Mouse (Mus musculus): Measurements from ENCODE around the gene Tlx1. TPM values are rescaled to one million over a fixed set of nuclear protein-coding genes. Genes with fewer than 3 reads are reported as not detected.

The Tlx1 gene
- polyA plus RNA-seq, 1 experiment from 2014 or later = not detected

DNA sequence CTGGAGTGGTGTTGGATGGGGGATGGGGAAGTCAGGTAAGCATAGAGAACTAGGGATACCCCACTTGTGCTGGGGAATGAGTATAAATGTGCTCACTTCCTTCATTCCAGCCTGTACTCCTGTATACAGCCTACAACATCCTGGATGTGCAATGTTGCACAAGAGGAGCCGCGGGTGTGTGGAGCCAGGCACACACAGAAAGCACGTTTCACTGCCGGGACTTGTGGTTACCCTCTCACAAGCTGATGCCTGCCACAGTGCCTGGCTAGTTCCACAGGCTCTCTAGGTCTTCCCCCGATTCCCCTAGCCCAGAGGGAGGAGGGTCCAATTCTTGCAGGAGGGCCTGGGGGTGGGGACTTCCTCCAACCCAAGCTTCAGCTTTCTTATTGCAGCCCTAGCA lies 10.0 kb downstream of the Tlx1 start:
- Histone ChIP-seq H3K4me1 (no peaks in the 10 kb centered on the region), H3K9ac (no peak overlapping the region), H3K4me3 (no peak overlapping the region), H3K36me3 (no peaks in the 10 kb centered on the region), H3K9me3 (replicated peaks) (no peaks in the 10 kb centered on the region), H3K27ac (no peak overlapping the region), H3K27me3 (replicated peaks) (peaks cover 100% of the 10 kb centered on the region), H3K4me2 (peak overlapping the region; percentile 39)
- ATAC-seq = no peak
- 5% methylated on average over 5 of the region's 5 CpGs for WGBS (ENCODE audit: insufficient replicate concordance)

DNA sequence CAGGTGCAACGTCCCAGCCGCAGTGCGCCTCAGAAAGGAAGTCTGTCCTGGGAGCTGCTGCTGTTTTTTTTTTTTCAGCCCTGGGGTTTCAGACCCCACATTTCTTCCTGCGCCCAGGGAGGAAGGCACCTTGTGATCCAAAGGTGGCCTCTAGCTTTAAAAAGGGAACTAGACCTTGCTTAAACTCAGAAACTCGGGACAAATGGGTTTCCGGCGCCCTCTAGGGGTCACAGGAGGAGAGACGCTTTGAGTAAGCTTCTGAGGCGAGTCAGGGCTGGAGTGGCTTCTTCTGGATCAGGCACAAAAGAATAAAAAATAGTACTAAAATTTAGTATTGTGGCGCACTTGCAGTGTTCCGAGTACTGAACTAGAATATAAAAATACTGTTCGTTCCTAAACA lies 10.6 kb downstream of the Tlx1 start:
- H3K4me1 ChIP-seq = no peaks in the 10 kb centered on the region
- no peak overlapping the region for H3K4me3 ChIP-seq
- under 1% methylated on average over 12 of the region's 12 CpGs for WGBS (ENCODE audit: insufficient replicate concordance)
- H3K9ac ChIP-seq = no peak overlapping the region
- H3K9me3 ChIP-seq (replicated peaks) = no peaks in the 10 kb centered on the region
- H3K27me3 ChIP-seq (replicated peaks) = peaks cover 100% of the 10 kb centered on the region
- ATAC-seq = no peak
- H3K36me3 ChIP-seq = no peaks in the 10 kb centered on the region
- no peak overlapping the region for H3K27ac ChIP-seq
- H3K4me2 ChIP-seq = peak overlapping the region; percentile 39

DNA sequence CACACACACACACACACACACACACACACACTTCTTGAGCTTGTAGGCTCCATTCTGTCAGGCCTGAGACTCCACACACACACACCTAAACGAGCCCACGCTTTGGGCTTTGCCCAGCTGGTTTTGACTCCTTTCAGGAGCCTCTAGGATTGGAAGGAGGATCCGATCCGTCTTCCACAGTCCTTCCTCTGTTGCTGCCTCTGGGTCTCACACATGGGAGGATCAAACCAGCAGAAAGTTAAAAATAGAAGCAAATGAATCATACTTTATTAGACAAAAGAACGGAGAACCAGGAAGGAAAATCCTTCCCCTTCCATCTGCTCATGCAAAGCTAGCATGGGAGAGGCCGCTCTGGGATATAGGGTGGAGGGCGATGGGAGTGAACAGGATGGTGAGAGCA lies 11.7 kb downstream of the Tlx1 start:
- no peaks in the 10 kb centered on the region for H3K36me3 ChIP-seq
- no peak for ATAC-seq

DNA sequence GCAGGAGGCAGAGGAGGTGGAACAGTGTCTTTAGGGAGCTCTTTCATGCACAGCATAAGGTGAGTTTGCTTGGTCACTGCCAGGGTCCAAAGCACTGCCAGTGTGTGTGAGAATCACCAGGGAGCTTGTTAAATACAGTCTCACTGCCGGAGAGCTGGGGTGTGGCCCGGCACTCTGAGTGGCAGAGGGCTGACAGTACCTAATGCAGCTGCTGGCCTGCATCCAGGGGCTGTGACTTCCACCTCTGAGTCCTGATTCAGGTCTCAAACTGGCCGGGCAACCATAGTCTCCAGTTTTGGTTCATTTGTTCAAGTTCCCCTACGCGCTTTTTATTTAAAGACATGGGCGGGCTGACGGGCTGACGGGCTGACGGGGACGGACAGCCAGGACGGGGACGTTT lies 12.4 kb downstream of the Tlx1 start:
- no peaks in the 10 kb centered on the region for H3K4me1 ChIP-seq
- no peak overlapping the region for H3K4me2 ChIP-seq
- peaks cover 99% of the 10 kb centered on the region for H3K27me3 ChIP-seq (replicated peaks)
- no peak overlapping the region for H3K9ac ChIP-seq
- H3K27ac ChIP-seq = no peak overlapping the region
- WGBS (ENCODE audit: insufficient replicate concordance) = 6% methylated on average over 12 of the region's 12 CpGs
- no peak overlapping the region for H3K4me3 ChIP-seq
- H3K9me3 ChIP-seq (replicated peaks) = no peaks in the 10 kb centered on the region
- H3K36me3 ChIP-seq = no peaks in the 10 kb centered on the region
- ATAC-seq = no peak

More for the DNA sequence above, 11.7 kb downstream of the Tlx1 start:
- WGBS (ENCODE audit: insufficient replicate concordance) = 37% methylated on average over 7 of the region's 7 CpGs
- Histone ChIP-seq H3K27me3 (replicated peaks) (peaks cover 99% of the 10 kb centered on the region), H3K4me2 (no peak overlapping the region), H3K27ac (no peak overlapping the region), H3K4me1 (no peaks in the 10 kb centered on the region), H3K9me3 (replicated peaks) (no peaks in the 10 kb centered on the region), H3K9ac (no peak overlapping the region), H3K4me3 (no peak overlapping the region)

DNA sequence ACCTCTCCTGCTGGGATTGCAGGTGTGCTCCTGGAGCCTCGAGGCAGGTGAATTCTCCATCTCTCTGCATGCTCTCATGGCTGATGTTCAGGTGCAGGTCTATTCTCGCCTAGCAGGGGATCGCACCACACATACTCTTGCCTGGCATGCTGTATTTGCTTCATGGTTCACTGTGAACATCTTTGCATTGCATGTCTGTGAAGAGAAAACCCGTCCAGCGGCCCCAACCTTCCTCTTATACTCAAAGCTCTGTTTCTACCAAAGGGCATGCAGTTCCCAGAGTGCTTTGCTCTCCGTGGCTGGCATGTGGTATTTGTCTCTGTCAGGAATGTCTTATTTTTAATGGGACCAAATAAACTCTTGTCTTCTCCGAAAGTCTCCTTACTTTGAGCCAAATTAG lies 20.0 kb downstream of the Tlx1 start:
- Histone ChIP-seq H3K4me1 (no peaks in the 10 kb centered on the region), H3K4me3 (no peak overlapping the region), H3K9me3 (replicated peaks) (no peaks in the 10 kb centered on the region), H3K4me2 (no peak overlapping the region), H3K27me3 (replicated peaks) (peaks cover 75% of the 10 kb centered on the region), H3K36me3 (no peaks in the 10 kb centered on the region), H3K27ac (no peak overlapping the region), H3K9ac (no peak overlapping the region)
- ATAC-seq = no peak
- WGBS (ENCODE audit: insufficient replicate concordance) = 59% methylated on average over 7 of the region's 7 CpGs

DNA sequence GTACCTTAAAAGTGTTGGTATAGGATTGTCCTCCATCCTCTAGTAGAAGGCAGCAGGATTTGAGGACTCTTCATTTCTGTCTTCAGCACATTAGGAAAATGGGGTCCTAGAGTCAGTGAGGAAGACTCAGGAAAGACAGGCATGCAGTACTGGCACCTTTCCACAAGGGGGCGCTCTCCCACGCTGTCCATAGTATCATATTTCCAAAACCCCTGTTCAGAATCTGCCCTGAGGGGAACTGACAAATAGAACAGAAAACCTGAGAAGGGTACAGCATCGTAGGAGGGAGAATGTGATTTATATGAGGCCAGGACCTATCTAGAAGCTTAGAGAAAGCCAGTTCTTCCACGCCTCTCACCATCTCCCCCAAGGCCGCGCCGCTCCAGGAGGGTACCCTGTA lies 24.3 kb downstream of the Tlx1 start:
- Histone ChIP-seq H3K27me3 (replicated peaks) (peaks cover 38% of the 10 kb centered on the region), H3K4me3 (no peak overlapping the region), H3K9me3 (replicated peaks) (no peaks in the 10 kb centered on the region), H3K4me2 (no peak overlapping the region), H3K27ac (no peak overlapping the region), H3K4me1 (peaks cover 18% of the 10 kb centered on the region), H3K36me3 (no peaks in the 10 kb centered on the region), H3K9ac (no peak overlapping the region)
- ATAC-seq = no peak
- WGBS (ENCODE audit: insufficient replicate concordance) = 58% methylated on average over 7 of the region's 7 CpGs

DNA sequence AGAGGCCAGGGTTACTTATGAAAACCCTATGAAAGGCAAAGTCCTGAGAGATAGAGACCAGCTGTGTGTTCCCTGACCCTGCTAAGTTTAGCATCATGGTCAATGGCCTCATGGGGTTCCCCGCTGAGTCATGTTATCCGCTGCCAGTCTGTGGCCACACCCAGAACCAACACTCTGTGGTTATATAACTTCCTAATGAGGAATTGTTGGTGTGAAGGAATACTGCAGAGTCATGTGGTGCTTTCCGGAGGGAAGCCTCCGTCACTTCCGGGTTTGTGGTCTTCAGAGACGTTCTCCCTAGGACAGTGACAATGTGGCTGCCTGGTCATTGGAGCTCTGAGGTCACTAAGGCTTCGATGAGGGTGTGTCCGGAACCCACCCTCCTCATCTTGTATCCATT lies 25.8 kb downstream of the Tlx1 start:
- ATAC-seq = peak; percentile 42; the same call in 1 of the 2 replicates
- WGBS (ENCODE audit: insufficient replicate concordance) = 19% methylated on average over 8 of the region's 8 CpGs
- peak overlapping the region; percentile 38 for H3K4me2 ChIP-seq

DNA sequence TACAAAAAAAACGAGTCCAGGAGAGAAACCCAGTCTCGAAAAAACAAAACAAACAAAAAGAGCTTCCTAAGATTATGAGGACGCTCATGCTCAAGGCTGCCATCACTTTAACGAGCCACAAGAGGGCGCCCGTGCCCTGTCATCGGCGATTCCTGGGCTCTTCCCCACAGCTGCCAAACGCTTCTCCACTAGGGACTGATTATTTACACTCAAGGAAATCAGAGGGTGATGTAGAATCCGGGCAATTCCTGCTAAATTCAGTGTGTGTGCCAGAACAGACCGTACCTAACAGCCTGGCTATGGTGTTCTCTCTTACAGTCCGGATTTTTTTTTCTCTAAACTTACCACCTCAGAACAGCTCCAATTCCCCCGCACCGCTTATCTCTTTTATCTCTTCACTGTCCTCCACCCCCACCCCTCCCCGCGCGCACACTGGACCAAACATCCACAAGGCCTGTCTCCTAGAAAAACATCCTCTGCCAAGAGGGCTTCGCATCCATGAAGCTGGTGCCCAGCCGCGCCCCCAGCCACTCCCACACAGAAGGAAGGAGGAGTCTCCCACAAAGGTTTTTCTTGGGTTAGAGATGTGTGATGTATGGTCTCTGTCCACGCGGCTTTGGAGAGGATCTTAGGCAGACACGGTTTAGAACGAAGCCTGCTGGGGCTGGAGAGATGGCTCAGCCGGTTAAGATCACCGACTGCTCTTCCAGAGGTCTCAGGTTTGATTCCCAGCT lies 26.7 kb downstream of the Tlx1 start:
- 17% methylated on average over 26 of the region's 26 CpGs for WGBS (ENCODE audit: insufficient replicate concordance)
- Histone ChIP-seq H3K36me3 (no peaks in the 10 kb centered on the region), H3K4me2 (peak overlapping the region; percentile 38), H3K9ac (no peak overlapping the region), H3K4me3 (no peak overlapping the region), H3K27ac (no peak overlapping the region), H3K9me3 (replicated peaks) (no peaks in the 10 kb centered on the region), H3K27me3 (replicated peaks) (peaks cover 16% of the 10 kb centered on the region), H3K4me1 (peaks cover 18% of the 10 kb centered on the region)
- no peak for ATAC-seq

More for the DNA sequence above, 25.8 kb downstream of the Tlx1 start:
- Histone ChIP-seq H3K4me1 (peaks cover 18% of the 10 kb centered on the region), H3K27me3 (replicated peaks) (peaks cover 25% of the 10 kb centered on the region), H3K36me3 (no peaks in the 10 kb centered on the region), H3K27ac (no peak overlapping the region), H3K4me3 (no peak overlapping the region), H3K9ac (no peak overlapping the region), H3K9me3 (replicated peaks) (no peaks in the 10 kb centered on the region)

DNA sequence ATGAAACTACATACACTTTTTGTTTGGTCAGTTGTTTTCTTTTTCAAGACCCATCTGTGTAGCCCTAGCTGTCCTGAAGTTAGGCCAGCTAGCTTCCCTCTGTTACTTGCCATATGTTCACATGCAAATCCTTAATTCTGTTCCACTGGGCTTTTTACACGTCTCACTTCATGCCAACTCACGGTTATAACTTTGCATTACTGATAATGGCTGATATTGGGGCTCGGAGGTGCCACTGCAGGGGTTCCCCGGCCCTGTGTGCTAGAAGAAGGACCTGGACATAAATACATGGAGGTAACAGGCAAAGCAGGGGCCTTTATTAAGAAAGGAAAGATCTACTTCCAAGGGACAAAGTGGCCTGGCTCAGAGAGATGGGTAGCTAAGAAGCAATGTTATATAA lies 29.0 kb downstream of the Tlx1 start:
- ATAC-seq = no peak
- H3K4me3 ChIP-seq = no peak overlapping the region
- H3K9me3 ChIP-seq (replicated peaks) = no peaks in the 10 kb centered on the region
- H3K27ac ChIP-seq = no peak overlapping the region
- no peak overlapping the region for H3K4me2 ChIP-seq
- WGBS (ENCODE audit: insufficient replicate concordance) = 63% methylated on average over 4 of the region's 4 CpGs
- no peaks in the 10 kb centered on the region; the same call in none of the 2 replicates for H3K27me3 ChIP-seq (replicated peaks)
- no peaks in the 10 kb centered on the region for H3K36me3 ChIP-seq
- H3K9ac ChIP-seq = no peak overlapping the region
- H3K4me1 ChIP-seq = peaks cover 18% of the 10 kb centered on the region

DNA sequence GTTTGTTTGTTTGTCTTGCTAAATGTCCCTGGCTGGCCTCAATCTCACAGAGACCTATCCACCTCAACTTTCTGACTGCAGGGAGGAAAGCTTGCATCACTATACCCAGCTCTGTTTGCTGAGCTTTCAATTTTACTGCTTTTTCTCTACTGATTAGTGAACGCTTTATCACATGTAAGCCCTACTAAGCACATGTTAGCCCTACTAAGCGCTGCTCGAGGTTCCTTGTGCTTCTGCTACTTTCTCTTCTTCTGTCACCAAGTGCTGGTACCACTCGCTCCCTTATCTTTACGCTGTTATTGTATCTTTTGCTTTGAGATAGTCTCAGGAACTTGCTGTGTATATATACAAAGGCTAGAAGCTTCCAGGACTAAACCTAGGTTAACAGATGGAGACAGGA lies 30.0 kb downstream of the Tlx1 start:
- no peak overlapping the region for H3K4me2 ChIP-seq
- 68% methylated on average over 5 of the region's 5 CpGs for WGBS (ENCODE audit: insufficient replicate concordance)
- H3K36me3 ChIP-seq = no peaks in the 10 kb centered on the region
- H3K9me3 ChIP-seq (replicated peaks) = no peaks in the 10 kb centered on the region
- no peak for ATAC-seq
- H3K27ac ChIP-seq = no peak overlapping the region
- no peaks in the 10 kb centered on the region; the same call in none of the 2 replicates for H3K27me3 ChIP-seq (replicated peaks)
- H3K4me1 ChIP-seq = peaks cover 18% of the 10 kb centered on the region
- no peak overlapping the region for H3K4me3 ChIP-seq
- no peak overlapping the region for H3K9ac ChIP-seq

DNA sequence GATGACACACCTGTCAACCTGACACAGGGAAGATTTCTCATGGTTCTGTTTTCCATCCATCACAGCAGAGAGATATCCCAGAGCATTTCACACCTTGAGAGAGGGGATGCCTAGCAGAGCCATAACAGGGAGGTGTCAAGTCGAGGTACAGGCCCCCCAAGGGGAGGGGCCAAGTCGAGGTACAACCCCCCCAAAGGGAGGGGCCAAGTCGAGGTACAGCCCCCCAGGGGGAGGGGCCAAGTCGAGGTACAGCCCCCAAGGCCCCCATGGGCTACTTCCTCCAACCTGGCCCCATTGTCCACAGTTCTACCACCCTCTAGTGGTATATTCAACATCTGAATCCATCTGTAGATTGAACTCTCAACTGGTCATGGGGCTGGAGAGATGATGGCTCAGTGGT lies 44.2 kb downstream of the Tlx1 start:
- no peak overlapping the region for H3K4me3 ChIP-seq
- H3K36me3 ChIP-seq = no peaks in the 10 kb centered on the region
- peaks cover 13% of the 10 kb centered on the region for H3K9me3 ChIP-seq (replicated peaks)
- no peak overlapping the region for H3K4me2 ChIP-seq
- no peak overlapping the region for H3K9ac ChIP-seq
- no peak overlapping the region for H3K27ac ChIP-seq
- no peaks in the 10 kb centered on the region for H3K4me1 ChIP-seq
- ATAC-seq = no peak
- H3K27me3 ChIP-seq (replicated peaks) = no peaks in the 10 kb centered on the region
- 26% methylated on average over 4 of the region's 4 CpGs for WGBS (ENCODE audit: insufficient replicate concordance)

DNA sequence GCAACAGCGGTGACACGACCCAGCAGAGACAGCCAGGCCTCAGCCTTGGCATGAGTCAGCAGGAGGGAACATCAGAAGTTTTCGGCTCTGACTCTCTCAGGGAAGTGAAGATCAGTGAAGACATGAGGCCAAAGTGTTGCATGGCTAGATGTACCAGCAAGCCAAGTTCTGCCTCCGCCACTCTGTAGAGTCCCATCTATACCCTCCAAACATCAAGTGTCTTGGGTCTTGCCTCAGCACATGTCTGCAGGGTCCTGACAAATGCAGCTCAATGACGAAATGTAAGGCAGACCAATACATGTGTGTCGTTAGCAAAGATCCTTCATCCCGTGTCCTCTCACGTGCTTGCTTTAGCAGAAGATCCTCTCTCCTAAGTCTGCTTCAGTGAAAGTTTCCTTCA lies 46.5 kb downstream of the Tlx1 start:
- H3K4me2 ChIP-seq = no peak overlapping the region
- H3K27ac ChIP-seq = no peak overlapping the region
- H3K27me3 ChIP-seq (replicated peaks) = no peaks in the 10 kb centered on the region; the same call in 1 of the 2 replicates
- H3K4me3 ChIP-seq = no peak overlapping the region
- no peak for ATAC-seq
- no peaks in the 10 kb centered on the region for H3K36me3 ChIP-seq
- 77% methylated on average over 8 of the region's 8 CpGs for WGBS (ENCODE audit: insufficient replicate concordance)
- H3K9ac ChIP-seq = no peak overlapping the region
- H3K9me3 ChIP-seq (replicated peaks) = peaks cover 13% of the 10 kb centered on the region
- no peaks in the 10 kb centered on the region for H3K4me1 ChIP-seq

Measured in liver, embryonic 12.5 days (tissue).